Mouse (Mus musculus): ENCODE measurements around the gene Tmem74b. TPM values are rescaled to one million over a fixed set of nuclear protein-coding genes. Genes with fewer than 3 reads are reported as not detected.
A peak's percentile ranks its signal among the peaks of the same experiment; 100 is the strongest.

Tmem74b gene
- total RNA-seq (2021), result 1 to 10 TPM; 4.1 to 4.5 TPM
- long read RNA-seq, experiment 1, partial matches to known transcripts, result 0 of 3 reads
- long read RNA-seq, experiment 1, other reads (novel, unspliced or antisense), result 0 of 3 reads
- long read RNA-seq, experiment 2, transcript Tmem74b-201 (2 exons, 1,435 nt), result major isoform, 5 of 5 reads
- long read RNA-seq, experiment 2, partial matches to known transcripts, result 0 of 5 reads
- long read RNA-seq, experiment 2, other reads (novel, unspliced or antisense), result 0 of 5 reads

GRCm38 (mm10) chr2:151701231-151702145 is at the start of gene Tmem74b:
TSS of gene Tmem74b (plus strand) at chr2:151702008.
- intact Hi-C loops (cut with DNase I), result no loop called here
- peak in 1 of 2 experiments; percentile 5 for DNase-seq

GRCm38 (mm10) chr2:151652053-151652452 is 49.8 kb upstream of the Tmem74b start:
- intact Hi-C loops (cut with DNase I), result no loop called here
- DNase-seq, result no peak

GRCm38 (mm10) chr2:151668433-151668832 is 33.4 kb upstream of the Tmem74b start, which contains the start of gene Rad21l:
TSS of gene Rad21l (minus strand) at chr2:151668533.
- no peak for DNase-seq
- intact Hi-C loops (cut with DNase I), result no loop called here

- DNase-seq, result no peak
- intact Hi-C loops (cut with DNase I), result no loop called here
Observed at GRCm38 (mm10) chr2:151670026-151670967, 31.5 kb upstream of the Tmem74b start.

GRCm38 (mm10) chr2:151670968-151671329 is 30.9 kb upstream of the Tmem74b start:
- no peak for DNase-seq
- intact Hi-C loops (cut with DNase I), result no loop called here

- intact Hi-C loops (cut with DNase I), result no loop called here
- no peak for DNase-seq
Observed at GRCm38 (mm10) chr2:151676234-151676633, 25.6 kb upstream of the Tmem74b start.

GRCm38 (mm10) chr2:151682357-151682756 is 19.5 kb upstream of the Tmem74b start:
- intact Hi-C loops (cut with DNase I), result loop anchor here (5.0 to 10.0 kb wide), 3 partner anchors 98 to 190 kb away; partner anchors contain the start of gene Nsfl1c
- peak in 1 of 2 experiments; percentile 8 for DNase-seq

- DNase-seq, result no peak
- intact Hi-C loops (cut with DNase I), result loop anchor here (5.0 to 10.0 kb wide), 3 partner anchors 98 to 191 kb away; partner anchors contain the start of gene Nsfl1c
Observed at GRCm38 (mm10) chr2:151682976-151683375, 18.8 kb upstream of the Tmem74b start.

GRCm38 (mm10) chr2:151702146-151702850 is 490 bp downstream of the Tmem74b start:
- DNase-seq, result peak; percentile 55 to 58
- intact Hi-C loops (cut with DNase I), result no loop called here

- DNase-seq, result no peak
- intact Hi-C loops (cut with DNase I), result no loop called here
Observed at GRCm38 (mm10) chr2:151702851-151703190, 1.0 kb downstream of the Tmem74b start.

- intact Hi-C loops (cut with DNase I), result no loop called here
- DNase-seq, result peak; percentile 16 to 48
Observed at GRCm38 (mm10) chr2:151712647-151713046, 10.8 kb downstream of the Tmem74b start.

- intact Hi-C loops (cut with DNase I), result no loop called here
- no peak for DNase-seq
Observed at GRCm38 (mm10) chr2:151715526-151715925, 13.7 kb downstream of the Tmem74b start.

GRCm38 (mm10) chr2:151716318-151717055 is 14.7 kb downstream of the Tmem74b start:
- intact Hi-C loops (cut with DNase I), result no loop called here
- no peak for DNase-seq

GRCm38 (mm10) chr2:151724094-151724493 is 22.3 kb downstream of the Tmem74b start:
- DNase-seq, result no peak
- intact Hi-C loops (cut with DNase I), result no loop called here

GRCm38 (mm10) chr2:151733151-151733865 is 31.5 kb downstream of the Tmem74b start:
- intact Hi-C loops (cut with DNase I), result no loop called here
- DNase-seq, result no peak

GRCm38 (mm10) chr2:151735422-151735821 is 33.6 kb downstream of the Tmem74b start:
- DNase-seq, result no peak
- intact Hi-C loops (cut with DNase I), result no loop called here

- intact Hi-C loops (cut with DNase I), result no loop called here
- DNase-seq, result no peak
Observed at GRCm38 (mm10) chr2:151738460-151738859, 36.7 kb downstream of the Tmem74b start.

- intact Hi-C loops (cut with DNase I), result no loop called here
Observed at GRCm38 (mm10) chr2:151739081-151739480, 37.3 kb downstream of the Tmem74b start.

More at GRCm38 (mm10) chr2:151739081-151739480, 37.3 kb downstream of the Tmem74b start:
- DNase-seq, result no peak
